Mouse (Mus musculus) spleen, postnatal 14 days (tissue): ENCODE data around the gene Slc25a33.

Experiments used
- DNase-seq, 2 experiments: peaks; one replicate each; pipeline ENCODE4 v3.0.0; 2021 to 2022; ENCODE audit warnings: low spot score in 2 of 2

Slc25a33 gene

DNA sequence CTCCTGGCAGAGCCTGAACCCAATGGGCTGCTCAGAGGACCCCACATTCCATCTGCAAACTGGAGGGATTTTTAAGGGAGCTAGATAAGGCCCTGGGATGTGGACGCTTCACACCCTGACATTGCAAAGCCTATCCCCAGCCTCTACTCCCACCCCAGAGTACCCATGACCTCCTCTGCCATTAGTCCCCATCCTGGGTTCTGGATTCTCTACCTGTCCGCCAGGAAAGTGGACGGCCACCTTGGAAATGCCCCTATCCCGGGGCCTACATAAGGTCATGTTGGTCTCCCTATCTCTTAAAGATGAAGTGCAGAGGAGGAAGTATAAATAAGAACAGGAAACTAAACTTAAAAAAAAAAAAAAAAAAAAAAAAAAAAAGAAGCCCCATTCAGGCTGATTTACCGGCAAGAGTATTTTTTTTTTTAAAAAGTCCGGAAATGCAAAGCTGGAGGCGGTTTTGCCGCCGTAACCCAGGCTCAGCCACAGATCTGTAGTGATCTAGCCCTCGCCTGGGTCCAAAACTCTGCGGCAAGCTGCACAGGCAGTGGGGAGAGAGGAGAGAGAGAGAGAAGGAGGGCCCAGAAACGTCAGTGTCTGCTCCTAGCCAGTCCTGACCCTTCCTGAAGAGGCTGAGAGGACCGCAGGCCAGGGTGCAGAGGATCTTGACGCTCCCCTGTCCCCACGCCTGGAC is 76.4 kb downstream of the Slc25a33 start:
- DNase-seq = peak; percentile 38 to 46

DNA sequence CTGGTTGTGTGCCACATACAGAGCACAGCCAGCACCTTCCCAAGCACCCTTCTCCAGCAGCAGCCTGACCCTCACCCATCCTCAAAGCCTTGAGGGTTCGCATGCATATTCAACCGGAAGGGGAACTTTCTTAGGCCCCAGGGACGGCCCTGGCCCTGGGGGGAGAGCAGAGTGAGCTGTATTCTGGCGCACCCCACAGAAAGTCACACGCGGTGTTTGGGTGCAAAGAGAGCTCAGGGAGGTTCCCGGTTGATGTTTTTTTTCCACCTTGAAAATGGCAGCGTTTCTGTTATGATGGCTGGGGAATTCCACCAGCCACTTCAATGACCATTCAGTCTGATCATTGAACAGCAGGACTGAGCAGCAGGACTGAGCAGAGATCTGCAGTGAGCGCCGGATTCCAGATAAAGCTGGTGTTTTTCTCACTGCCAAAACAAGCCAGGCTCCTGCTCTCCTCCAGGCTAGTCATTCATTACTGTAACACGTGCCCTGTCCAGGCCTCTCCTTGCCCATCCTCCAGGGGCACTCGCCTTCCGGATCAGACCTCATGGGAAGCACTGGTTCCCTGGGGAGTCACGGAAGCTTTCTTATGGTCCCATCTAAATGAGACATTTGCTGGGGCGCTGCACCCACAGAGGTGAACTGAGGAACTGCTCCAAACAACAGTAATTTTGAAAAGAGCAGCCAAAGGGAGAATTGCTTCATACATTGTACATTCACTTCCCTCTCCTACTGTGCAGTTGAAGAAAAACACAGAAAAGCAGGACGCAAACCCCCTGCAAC is 77.7 kb downstream of the Slc25a33 start:
- peak in 1 of 2 experiments; percentile 22 for DNase-seq
